Mouse (Mus musculus): ENCODE data around the gene Aaas. TPM values are rescaled to one million over a fixed set of nuclear protein-coding genes. Genes with fewer than 3 reads are reported as not detected.
A peak's percentile ranks its signal among the peaks of the same experiment; 100 is the strongest.

The Aaas gene
- total RNA-seq, 1 experiment from 2014 or later, result 24.0 TPM

DNA sequence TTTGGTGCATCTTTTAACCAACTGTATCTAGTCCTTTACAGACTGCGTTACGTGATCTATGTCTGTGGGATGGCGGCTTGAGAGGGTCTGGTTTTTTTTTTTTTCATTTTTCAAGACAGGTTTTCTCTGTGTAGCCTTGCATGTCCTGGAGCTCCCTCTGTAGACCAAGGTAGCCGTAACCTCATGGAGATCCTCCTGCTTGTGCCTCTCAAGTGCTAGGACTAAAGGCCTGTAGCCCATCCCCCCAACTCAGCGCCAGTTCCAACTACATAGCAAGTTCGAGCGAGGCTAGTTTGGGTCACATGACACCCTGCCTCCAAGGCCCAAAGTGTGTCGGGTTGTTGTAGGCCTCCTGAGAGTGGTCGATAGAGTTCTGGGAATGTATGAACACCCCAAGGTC lies 41.9 kb downstream of the Aaas start:
- DNase-seq, result no peak

DNA sequence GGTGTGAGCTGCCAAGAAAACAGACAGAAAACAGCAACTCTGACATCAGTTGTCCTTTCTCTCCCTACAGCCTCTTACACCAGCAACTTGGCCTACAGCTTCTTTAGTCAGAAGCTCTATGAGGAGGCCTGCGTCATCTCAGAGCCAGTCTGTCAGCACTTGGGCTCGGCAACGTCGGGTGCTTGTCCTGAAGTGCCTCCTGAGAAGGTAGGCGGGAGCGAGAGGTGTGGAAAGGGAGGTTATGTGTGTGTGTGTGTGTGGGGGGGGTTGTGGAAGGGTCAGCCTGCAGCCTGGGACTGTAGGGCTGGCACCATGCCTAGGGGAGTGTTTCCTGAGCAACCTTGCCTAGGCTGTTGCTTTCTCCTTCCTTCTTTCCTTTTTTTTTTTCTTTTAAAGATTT lies 48.0 kb downstream of the Aaas start:
- no peak for DNase-seq

DNA sequence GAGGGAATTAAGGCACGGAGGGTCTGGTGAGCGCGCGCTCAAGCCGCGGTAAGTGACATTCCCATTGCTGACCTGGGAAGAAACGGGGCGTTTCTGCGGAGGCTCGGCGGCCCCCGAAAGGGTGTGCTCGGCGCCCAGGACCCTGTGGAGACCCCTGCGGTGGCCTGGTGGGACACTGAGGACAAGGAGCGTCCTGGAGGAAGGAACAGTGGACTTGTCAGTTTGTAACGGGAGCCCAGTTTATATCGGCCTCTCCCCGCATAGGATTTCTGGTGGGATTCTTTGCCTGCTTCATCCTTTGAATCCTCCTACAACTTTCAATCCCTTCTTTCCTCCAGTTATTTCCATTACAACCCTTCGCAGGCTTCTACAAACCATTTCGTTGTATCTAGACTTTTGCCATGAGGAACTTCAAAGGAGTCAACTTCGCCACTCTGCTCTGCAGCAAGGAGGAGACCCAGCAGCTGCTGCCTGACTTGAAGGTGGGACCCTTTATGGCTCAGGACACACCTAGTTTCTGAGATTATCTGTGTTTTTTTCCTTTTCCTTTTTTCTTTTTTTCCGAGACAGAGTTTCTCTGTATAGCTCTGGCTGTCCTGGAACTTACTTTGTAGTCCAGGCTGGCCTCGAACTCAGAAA lies 54.1 kb downstream of the Aaas start:
- DNase-seq, result no peak

DNA sequence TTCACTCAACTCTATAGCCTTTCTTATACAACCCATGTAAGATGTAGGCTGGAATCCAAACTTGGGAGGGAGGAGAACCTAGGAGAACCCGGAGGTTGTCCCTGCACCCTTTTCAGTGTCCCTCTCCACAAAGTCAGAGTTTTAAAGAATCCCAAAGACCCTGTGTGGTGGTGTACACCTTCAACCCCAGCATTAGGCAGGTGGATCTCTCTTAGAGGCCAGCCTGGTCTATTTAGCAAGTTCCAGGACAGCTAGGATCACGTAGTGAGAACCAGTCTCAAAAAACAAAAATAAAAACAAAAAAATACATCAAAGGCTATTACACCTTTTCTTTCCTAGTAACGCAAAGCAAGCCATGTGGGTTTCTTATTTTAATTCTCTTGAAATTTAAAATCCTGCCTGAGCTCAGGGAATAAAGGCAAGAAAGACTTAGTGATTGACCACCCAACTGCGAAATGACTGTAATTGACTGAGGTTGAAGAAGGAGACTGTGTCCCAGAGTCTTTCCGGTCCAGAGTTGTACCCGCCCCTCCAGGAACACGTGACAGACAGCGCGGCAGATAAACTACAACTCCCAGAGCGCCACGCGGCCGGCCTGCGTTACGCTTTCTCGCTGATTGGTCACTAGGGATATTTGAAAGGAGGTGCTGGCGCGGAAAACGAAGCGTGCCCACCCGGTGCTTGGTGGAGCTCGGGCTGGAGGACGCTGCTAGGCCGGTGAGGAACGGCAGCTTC lies 54.8 kb downstream of the Aaas start, which contains the start of gene Espl1:
Espl1 (plus strand) TSS at position 634 of the 735 bp plus-strand sequence.
- peak; percentile 91 for DNase-seq

Other genes starting within 250 kb of the Aaas start
- 29.4 and 40.3 TPM in 2 replicates for gene Spryd3, start 214.5 kb downstream of the Aaas start, total RNA-seq (2021)
- 17.1 and 17.2 TPM in 2 replicates for gene Igfbp6, start 206.4 kb downstream of the Aaas start, total RNA-seq (2021)
- 0.55 and 1.2 TPM in 2 replicates for gene Soat2, start 200.2 kb downstream of the Aaas start, total RNA-seq (2021)
- 61.4 and 80.4 TPM in 2 replicates for gene Zfp740, start 147.5 kb downstream of the Aaas start, total RNA-seq (2021)
- 76.1 and 76.8 TPM in 2 replicates for gene Csad, start 146.0 kb downstream of the Aaas start, total RNA-seq (2021)
- gene Itgb7, start 118.8 kb downstream of the Aaas start, total RNA-seq (2021), result 1.5 and 2.0 TPM in 2 replicates
- 21.5 and 25.7 TPM in 2 replicates for gene Rarg, start 93.3 kb downstream of the Aaas start, total RNA-seq (2021)
- gene Gm9918, start 80.2 kb downstream of the Aaas start, total RNA-seq (2021), result 0.15 TPM in 1 of 2 replicates, not detected in the other
- gene Mfsd5, start 71.3 kb downstream of the Aaas start, total RNA-seq (2021), result 36.3 and 36.7 TPM in 2 replicates
- gene Espl1, start 54.5 kb downstream of the Aaas start, total RNA-seq (2021), result 4.1 and 6.3 TPM in 2 replicates
- gene Pfdn5, start 24.7 kb downstream of the Aaas start, total RNA-seq (2021), result 379 TPM in 2 replicates
- 72.4 and 77.8 TPM in 2 replicates for gene Myg1, start 19.1 kb downstream of the Aaas start, total RNA-seq (2021)
- gene Sp7, start 16.4 kb upstream of the Aaas start, total RNA-seq (2021), result 0.15 TPM in 1 of 2 replicates, not detected in the other
- 49.9 and 82.8 TPM in 2 replicates for gene Sp1, start 55.4 kb upstream of the Aaas start, total RNA-seq (2021)
- gene Amhr2, start 94.6 kb upstream of the Aaas start, total RNA-seq (2021), result 1.4 and 1.9 TPM in 2 replicates
- 100 and 158 TPM in 2 replicates for gene Prr13, start 108.3 kb upstream of the Aaas start, total RNA-seq (2021)
- 747 and 809 TPM in 2 replicates for gene Pcbp2, start 119.8 kb upstream of the Aaas start, total RNA-seq (2021)
- gene Gm10337, start 153.0 kb upstream of the Aaas start, total RNA-seq (2021), result not detected in 2 replicates
- 8.1 and 12.0 TPM in 2 replicates for gene Map3k12, start 166.3 kb upstream of the Aaas start, total RNA-seq (2021)
- 42.4 and 48.9 TPM in 2 replicates for gene Tarbp2, start 167.4 kb upstream of the Aaas start, total RNA-seq (2021)
- gene Npff, start 174.2 kb upstream of the Aaas start, total RNA-seq (2021), result 3.4 and 6.6 TPM in 2 replicates

All from adrenal gland, postnatal 25 days (tissue).